Mouse (Mus musculus) heart, adult 2 months (tissue): Measurements from ENCODE around the gene Lgmn.

Experiments used
- CTCF ChIP-seq: fragments of 200-600 bp; IDR thresholded peaks from 2 replicates; pipeline ENCODE4 v1.8.1; 2022; ENCODE audit warnings: antibody characterized with exemption, mild to moderate bottlenecking, moderate library complexity
- POLR2A ChIP-seq: fragments of 200-500 bp; IDR thresholded peaks from 2 replicates; pipeline ENCODE4 v1.6.1; 2011; ENCODE audit warnings: mild to moderate bottlenecking, low read depth, low read length, control low read depth; ENCODE audit not compliant: insufficient read depth

DNA sequence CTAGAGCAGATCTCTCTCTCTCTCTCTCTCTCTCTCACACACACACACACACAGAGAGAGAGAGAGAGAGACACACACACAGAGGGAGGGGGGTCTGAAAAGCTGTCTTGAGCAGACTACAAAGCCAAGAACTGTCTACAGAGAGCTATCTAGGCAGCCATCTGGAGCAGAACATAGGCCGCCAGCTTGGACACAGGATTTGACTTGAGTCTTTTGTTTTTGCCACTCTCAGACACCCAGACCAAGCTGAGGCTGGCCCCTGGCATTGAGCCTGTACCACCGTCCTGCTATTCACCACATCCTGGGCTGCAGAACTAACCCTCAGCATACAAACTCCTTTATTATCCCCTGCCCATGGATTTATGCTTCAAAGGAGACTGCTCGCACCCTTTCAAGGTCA lies 20.1 kb downstream of the Lgmn start:
- TF ChIP-seq CTCF (no peak), POLR2A (no peak)
